Mouse (Mus musculus) small intestine, adult 2 months (tissue): ENCODE data around the gene Trp53tg5.

ENCODE experiments used
- CTCF ChIP-seq: fragments of 200-500 bp; IDR thresholded peaks from 2 replicates; pipeline ENCODE4 v1.5.1; 2012; ENCODE audit warnings: low read depth, mild to moderate bottlenecking, control low read depth, inconsistent platforms, low read length, moderate library complexity, mixed read lengths; ENCODE audit not compliant: insufficient replicate concordance, insufficient read length; ENCODE audit errors: extremely low read depth
- POLR2A ChIP-seq: fragments of 200-500 bp; IDR thresholded peaks from 2 replicates; pipeline ENCODE4 v1.6.1; 2012; ENCODE audit warnings: low read depth, mild to moderate bottlenecking, control low read depth, inconsistent platforms, low read length, moderate library complexity

GRCm38 (mm10) chr2:164422675-164423393 is 50.7 kb downstream of the Trp53tg5 start:
- TF ChIP-seq POLR2A (no peak), CTCF (no peak)
